Mouse (Mus musculus) right cerebral cortex, adult 18-20 months (tissue): Measurements from ENCODE around the gene Nxf2.
"Not testable (repeated sequence)": the region's sequence is repeated elsewhere in the genome, so short reads cannot be mapped to it uniquely, and the experiment has no call there.

Source experiments
- DNase-seq: peaks from one replicate; pipeline ENCODE4 v3.0.0; 2022; ENCODE audit warnings: mixed read lengths

Nxf2 gene

GRCm38 (mm10) chrX:134964546-134964945 is at the start of gene Nxf2:
TSS of gene Nxf2 (minus strand) at chrX:134964754.
- no peak for DNase-seq

GRCm38 (mm10) chrX:135011381-135011780 is 46.8 kb upstream of the Nxf2 start:
- DNase-seq, result no peak

- DNase-seq, result no peak
Observed at GRCm38 (mm10) chrX:135009471-135009815, 44.9 kb upstream of the Nxf2 start.

GRCm38 (mm10) chrX:135008720-135009470 is 44.3 kb upstream of the Nxf2 start, which contains the start of gene Zmat1:
TSS of gene Zmat1 (minus strand) at chrX:135009209.
- DNase-seq, result peak; percentile 91

- no peak for DNase-seq
Observed at GRCm38 (mm10) chrX:135008021-135008420, 43.5 kb upstream of the Nxf2 start.

GRCm38 (mm10) chrX:134963305-134964094 is 1.1 kb downstream of the Nxf2 start:
- DNase-seq, result peak; percentile 69

- DNase-seq, result peak; percentile 10
Observed at GRCm38 (mm10) chrX:134930361-134930760, 34.2 kb downstream of the Nxf2 start.

- no peak for DNase-seq
Observed at GRCm38 (mm10) chrX:134929927-134930326, 34.6 kb downstream of the Nxf2 start.

GRCm38 (mm10) chrX:134925058-134925457 is 39.5 kb downstream of the Nxf2 start:
- DNase-seq, result peak; percentile 20

GRCm38 (mm10) chrX:134923675-134924424 is 40.7 kb downstream of the Nxf2 start:
- DNase-seq, result no peak

GRCm38 (mm10) chrX:134919220-134919619 is 45.3 kb downstream of the Nxf2 start:
- DNase-seq, result no peak

- DNase-seq, result no peak
Observed at GRCm38 (mm10) chrX:134915745-134916144, 48.8 kb downstream of the Nxf2 start.

GRCm38 (mm10) chrX:134915315-134915714 is 49.2 kb downstream of the Nxf2 start:
- not testable (repeated sequence) for DNase-seq

- no peak for DNase-seq
Observed at GRCm38 (mm10) chrX:134914851-134915250, 49.7 kb downstream of the Nxf2 start.

- peak; percentile 1 for DNase-seq
Observed at GRCm38 (mm10) chrX:134913234-134913936, 51.2 kb downstream of the Nxf2 start.

- DNase-seq, result no peak
Observed at GRCm38 (mm10) chrX:134912805-134913204, 51.7 kb downstream of the Nxf2 start.

- no peak for DNase-seq
Observed at GRCm38 (mm10) chrX:134910345-134910744, 54.2 kb downstream of the Nxf2 start.
